Mouse (Mus musculus) A20 (cell line): ENCODE measurements around the gene Calb2.
A peak's percentile ranks its signal among the peaks of the same experiment; 100 is the strongest.

Experiments
- DNase-seq: peaks from one replicate; pipeline ENCODE4 v3.0.0-alpha.2; 2011; ENCODE audit warnings: low read depth, low spot score

Gene Calb2

GRCm38 (mm10) chr8:110130537-110130936 is 37.5 kb downstream of the Calb2 start:
- peak; percentile 72 for DNase-seq

- peak; percentile 30 for DNase-seq
Measured at GRCm38 (mm10) chr8:110119715-110120114, 48.3 kb downstream of the Calb2 start.

GRCm38 (mm10) chr8:110102653-110103052 is 65.4 kb downstream of the Calb2 start, which contains the start of gene Gm17720:
TSS of gene Gm17720 (minus strand) at chr8:110102753.
- DNase-seq, result peak; percentile 17

- DNase-seq, result no peak
Measured at GRCm38 (mm10) chr8:110101676-110102075, 66.3 kb downstream of the Calb2 start.

GRCm38 (mm10) chr8:110100907-110101306 is 67.1 kb downstream of the Calb2 start, which contains the start of gene Gm21964:
TSS of gene Gm21964 (plus strand) at chr8:110101207.
- DNase-seq, result no peak

- no peak for DNase-seq
Measured at GRCm38 (mm10) chr8:110091869-110092268, 76.1 kb downstream of the Calb2 start.
